Mouse (Mus musculus): ENCODE measurements around the gene Gucd1. TPM values are rescaled to one million over a fixed set of nuclear protein-coding genes. Genes with fewer than 3 reads are reported as not detected.
"Not testable (repeated sequence)": the region's sequence is repeated elsewhere in the genome, so short reads cannot be mapped to it uniquely, and the experiment has no call there.

Gucd1 gene
- 21.1 and 24.9 TPM in 2 replicates for polyA plus RNA-seq (2015; fragmentation: Nextera tagmentation; extraction: Ambion mirVana)

- peak; percentile 96 for ATAC-seq
- 0% methylated on average over 20 of the region's 20 CpGs for WGBS
- Histone ChIP-seq H3K27ac (peak within 1 kb of the TSS; percentile 97), H3K36me3 (ENCODE audit: poor library complexity, severe bottlenecking) (peaks cover 30% of the 10 kb centered on the region), H3K9ac (peak within 1 kb of the TSS; percentile 95), H3K27me3 (no peaks in the 10 kb centered on the region), H3K4me3 (peak within 1 kb of the TSS; percentile 89), H3K4me1 (peaks cover 40% of the 10 kb centered on the region), H3K9me3 (replicated peaks) (no peaks in the 10 kb centered on the region), H3K4me2 (peak within 1 kb of the TSS; percentile 91)
Measured at GRCm38 (mm10) chr10:75517758-75518143, at the start of gene Gucd1. Gene Gucd1 (minus strand): TSS chr10:75517972.

- H3K27me3 ChIP-seq = peaks cover 23% of the 10 kb centered on the region
- not testable (repeated sequence) for H3K9ac ChIP-seq
- WGBS = 91% methylated on average over 2 of the region's 2 CpGs
Measured at GRCm38 (mm10) chr10:75566765-75567164, 49.0 kb upstream of the Gucd1 start.

GRCm38 (mm10) chr10:75566321-75566720 is 48.5 kb upstream of the Gucd1 start:
- Histone ChIP-seq H3K9me3 (replicated peaks) (no peaks in the 10 kb centered on the region), H3K27ac (no peak overlapping the region), H3K36me3 (ENCODE audit: poor library complexity, severe bottlenecking) (no peaks in the 10 kb centered on the region), H3K27me3 (peaks cover 28% of the 10 kb centered on the region), H3K4me2 (no peak overlapping the region), H3K4me3 (no peak overlapping the region), H3K4me1 (no peaks in the 10 kb centered on the region), H3K9ac (no peak overlapping the region)
- no peak for ATAC-seq
- WGBS = 86% methylated on average over 5 of the region's 5 CpGs

More at GRCm38 (mm10) chr10:75566765-75567164, 49.0 kb upstream of the Gucd1 start:
- H3K4me3 ChIP-seq; H3K27ac ChIP-seq; H3K4me1 ChIP-seq; H3K36me3 ChIP-seq (ENCODE audit: poor library complexity, severe bottlenecking); ATAC-seq; H3K4me2 ChIP-seq; H3K9me3 ChIP-seq (replicated peaks): not testable (repeated sequence)

- H3K4me3 ChIP-seq = no peak overlapping the region
- no peaks in the 10 kb centered on the region for H3K9me3 ChIP-seq (replicated peaks)
- H3K9ac ChIP-seq = no peak overlapping the region
- peaks cover 2% of the 10 kb centered on the region; the same call in 1 of the 2 replicates for H3K4me1 ChIP-seq
- no peak for ATAC-seq
- H3K27ac ChIP-seq = no peak overlapping the region
- WGBS = 80% methylated on average over 7 of the region's 7 CpGs
- peaks cover 32% of the 10 kb centered on the region for H3K27me3 ChIP-seq
- H3K4me2 ChIP-seq = no peak overlapping the region
- no peaks in the 10 kb centered on the region for H3K36me3 ChIP-seq (ENCODE audit: poor library complexity, severe bottlenecking)
Measured at GRCm38 (mm10) chr10:75565906-75566305, 48.1 kb upstream of the Gucd1 start.

GRCm38 (mm10) chr10:75565436-75565835 is 47.7 kb upstream of the Gucd1 start:
- WGBS = 74% methylated on average over 6 of the region's 6 CpGs
- H3K4me3 ChIP-seq = no peak overlapping the region
- no peaks in the 10 kb centered on the region for H3K36me3 ChIP-seq (ENCODE audit: poor library complexity, severe bottlenecking)

GRCm38 (mm10) chr10:75564687-75565265 is 47.0 kb upstream of the Gucd1 start:
- Histone ChIP-seq H3K4me3 (no peak overlapping the region), H3K27ac (no peak overlapping the region), H3K4me1 (peaks cover 11% of the 10 kb centered on the region), H3K9me3 (replicated peaks) (no peaks in the 10 kb centered on the region), H3K9ac (no peak overlapping the region), H3K4me2 (no peak overlapping the region), H3K27me3 (peaks cover 39% of the 10 kb centered on the region), H3K36me3 (ENCODE audit: poor library complexity, severe bottlenecking) (no peaks in the 10 kb centered on the region)
- ATAC-seq = no peak
- 91% methylated on average over 12 of the region's 12 CpGs for WGBS

More at GRCm38 (mm10) chr10:75565436-75565835, 47.7 kb upstream of the Gucd1 start:
- Histone ChIP-seq H3K4me2 (no peak overlapping the region), H3K27me3 (peaks cover 36% of the 10 kb centered on the region), H3K9me3 (replicated peaks) (no peaks in the 10 kb centered on the region), H3K9ac (no peak overlapping the region), H3K27ac (no peak overlapping the region), H3K4me1 (peaks cover 7% of the 10 kb centered on the region)
- no peak for ATAC-seq

- ATAC-seq = no peak
- no peak overlapping the region for H3K27ac ChIP-seq
- H3K27me3 ChIP-seq = peaks cover 34% of the 10 kb centered on the region
- no peak overlapping the region for H3K9ac ChIP-seq
- 83% methylated on average over 8 of the region's 8 CpGs for WGBS
- H3K36me3 ChIP-seq (ENCODE audit: poor library complexity, severe bottlenecking) = no peaks in the 10 kb centered on the region
- no peaks in the 10 kb centered on the region for H3K9me3 ChIP-seq (replicated peaks)
- H3K4me1 ChIP-seq = peaks cover 30% of the 10 kb centered on the region
- H3K4me3 ChIP-seq = no peak overlapping the region
- no peak overlapping the region for H3K4me2 ChIP-seq
Measured at GRCm38 (mm10) chr10:75562596-75562995, 44.8 kb upstream of the Gucd1 start.

- no peaks in the 10 kb centered on the region for H3K36me3 ChIP-seq (ENCODE audit: poor library complexity, severe bottlenecking)
- H3K27me3 ChIP-seq = peaks cover 34% of the 10 kb centered on the region
- H3K9me3 ChIP-seq (replicated peaks) = no peaks in the 10 kb centered on the region
- ATAC-seq = no peak
- WGBS = 51% methylated on average over 10 of the region's 10 CpGs
- H3K4me1 ChIP-seq = peaks cover 44% of the 10 kb centered on the region
- H3K27ac ChIP-seq = peak within 1 kb of the TSS; percentile 81
- H3K4me3 ChIP-seq = peak within 1 kb of the TSS; percentile 64
- H3K4me2 ChIP-seq = peak within 1 kb of the TSS; percentile 94
- peak within 1 kb of the TSS; percentile 90 for H3K9ac ChIP-seq
Measured at GRCm38 (mm10) chr10:75561071-75561654, 43.4 kb upstream of the Gucd1 start, which contains the start of gene Ggt1. Gene Ggt1 (plus strand): TSS chr10:75561604.

- H3K4me2 ChIP-seq = peak overlapping the region; percentile 94
- 11% methylated on average over 6 of the region's 6 CpGs for WGBS
Measured at GRCm38 (mm10) chr10:75560549-75560899, 42.8 kb upstream of the Gucd1 start.

GRCm38 (mm10) chr10:75559676-75560548 is 42.1 kb upstream of the Gucd1 start, which contains the start of gene Lrrc75b:
Gene Lrrc75b (minus strand): TSS chr10:75560330.
- Histone ChIP-seq H3K27ac (peak within 1 kb of the TSS; percentile 81), H3K9ac (peak within 1 kb of the TSS; percentile 90), H3K4me1 (peaks cover 55% of the 10 kb centered on the region), H3K4me3 (peak within 1 kb of the TSS; percentile 64), H3K36me3 (ENCODE audit: poor library complexity, severe bottlenecking) (no peaks in the 10 kb centered on the region), H3K27me3 (peaks cover 34% of the 10 kb centered on the region), H3K9me3 (replicated peaks) (no peaks in the 10 kb centered on the region), H3K4me2 (peak within 1 kb of the TSS; percentile 94)
- WGBS = under 1% methylated on average over 68 of the region's 75 CpGs
- peak; percentile 34 for ATAC-seq

More at GRCm38 (mm10) chr10:75560549-75560899, 42.8 kb upstream of the Gucd1 start:
- peak overlapping the region; percentile 64 for H3K4me3 ChIP-seq
- H3K27ac ChIP-seq = peak overlapping the region; percentile 81
- H3K36me3 ChIP-seq (ENCODE audit: poor library complexity, severe bottlenecking) = no peaks in the 10 kb centered on the region
- no peaks in the 10 kb centered on the region for H3K9me3 ChIP-seq (replicated peaks)
- H3K27me3 ChIP-seq = peaks cover 34% of the 10 kb centered on the region
- peaks cover 51% of the 10 kb centered on the region for H3K4me1 ChIP-seq
- 0 out of 2 replicates have a peak, but pooled peaks have one; percentile 3 for ATAC-seq
- H3K9ac ChIP-seq = peak overlapping the region; percentile 90

GRCm38 (mm10) chr10:75559041-75559675 is 41.4 kb upstream of the Gucd1 start:
- peak overlapping the region; percentile 64 for H3K4me3 ChIP-seq
- H3K27me3 ChIP-seq = peaks cover 30% of the 10 kb centered on the region
- peak overlapping the region; percentile 94 for H3K4me2 ChIP-seq
- peak; percentile 3; the same call in 1 of the 2 replicates for ATAC-seq
- H3K4me1 ChIP-seq = peaks cover 55% of the 10 kb centered on the region
- H3K9ac ChIP-seq = peak overlapping the region; percentile 90
- 3% methylated on average over 14 of the region's 14 CpGs for WGBS
- no peaks in the 10 kb centered on the region for H3K9me3 ChIP-seq (replicated peaks)
- H3K27ac ChIP-seq = peak overlapping the region; percentile 81
- H3K36me3 ChIP-seq (ENCODE audit: poor library complexity, severe bottlenecking) = peaks cover under 1% of the 10 kb centered on the region; the same call in 1 of the 2 replicates

All from forebrain, embryonic 13.5 days (tissue).